In the genomic region with DNA sequence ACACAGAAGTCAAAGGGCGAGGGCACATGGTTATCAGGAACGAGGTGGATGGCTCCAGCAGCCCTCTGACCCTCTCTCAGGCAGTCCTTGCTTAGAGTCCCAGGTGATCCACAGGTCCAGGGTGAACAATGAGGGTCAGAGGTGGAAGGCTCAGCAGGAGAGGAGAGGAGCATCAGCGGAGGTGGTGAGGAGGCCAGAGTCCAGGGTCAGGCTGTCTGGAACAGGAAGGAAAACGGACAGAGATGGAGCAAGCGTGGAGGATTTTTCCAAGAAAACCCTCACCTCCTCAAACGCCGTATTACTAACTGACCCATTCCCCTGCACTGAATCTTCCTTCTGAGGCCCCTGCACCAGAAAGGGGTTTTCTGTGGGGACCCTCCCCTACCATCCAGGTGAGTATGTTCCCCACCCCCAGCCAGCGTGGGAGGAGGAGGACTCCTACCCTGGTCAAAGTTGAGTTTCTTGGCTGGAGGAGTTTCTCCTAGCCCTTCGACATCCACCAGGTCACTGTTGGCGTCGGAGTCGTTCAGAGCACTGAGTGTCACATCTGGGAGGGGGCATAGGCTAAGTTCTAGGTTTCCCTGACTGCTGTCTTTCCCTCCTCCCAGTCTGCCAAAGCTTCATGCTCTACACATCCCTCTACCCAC, we compare ENCODE assay signal across 19 mouse cellular contexts. TPM values are rescaled to one million over a fixed set of nuclear protein-coding genes. Genes with fewer than 3 reads are reported as not detected.
DNase-seq lines count a peak whose midpoint lies in the region; ATAC-seq and TF ChIP-seq lines count a peak whose summit lies in the region.
"Had no signal": no experiment of that assay in that cellular context is flagged by ENCODE, and none has a peak within 500 bp of the region (broad histone marks: within the 10 kb centered on the region; RNA-seq: fewer than 3 reads in every experiment).

No protein-coding gene starts in this region.

- DNase-seq in forebrain, embryonic 10.5 days (ENCODE audit: extremely low spot score, low spot score): no peak
- no peak for DNase-seq in forebrain, postnatal 0 days
- DNase-seq in kidney, postnatal 14 days: peak; percentile 24
- DNase-seq in neural tube, embryonic 11.5 days (ENCODE audit: low spot score): peak; percentile 1
- DNase-seq in heart, postnatal 4 days: no peak
- DNase-seq: adrenal gland, adult 2 months; B cell, adult 2 months; gastrocnemius, postnatal 25 days; lung, adult 18-20 months; lung, postnatal 36 days; thymus, postnatal 14 days had no signal

- H3K9ac ChIP-seq in forebrain, postnatal 0 days: no peak overlapping the region
- H3K9ac ChIP-seq in kidney, embryonic 14.5 days (ENCODE audit: low read depth, low read length): no peak overlapping the region
- no peak overlapping the region for H3K9ac ChIP-seq in neural tube, embryonic 11.5 days (ENCODE audit: low read length)
- no peak overlapping the region for H3K9ac ChIP-seq in neural tube, embryonic 15.5 days (replicated peaks)
- no peak overlapping the region for H3K9ac ChIP-seq in midbrain, embryonic 13.5 days (replicated peaks)
- H3K9ac ChIP-seq: forebrain, embryonic 13.5 days; limb, embryonic 12.5 days had no signal

- 93% methylated on average over 12 of the region's 12 CpGs for WGBS in forebrain, embryonic 10.5 days
- WGBS in forebrain, postnatal 0 days: 90% methylated on average over 12 of the region's 12 CpGs
- 88% methylated on average over 12 of the region's 12 CpGs for WGBS in kidney, embryonic 14.5 days
- 92% methylated on average over 12 of the region's 12 CpGs for WGBS in neural tube, embryonic 11.5 days
- WGBS in neural tube, embryonic 15.5 days: 94% methylated on average over 12 of the region's 12 CpGs
- WGBS in midbrain, embryonic 13.5 days: 93% methylated on average over 12 of the region's 12 CpGs

- H3K36me3 ChIP-seq in forebrain, embryonic 10.5 days (replicated peaks): peaks cover 25% of the 10 kb centered on the region
- peaks cover 18% of the 10 kb centered on the region for H3K36me3 ChIP-seq in forebrain, postnatal 0 days (ENCODE audit: insufficient read depth)
- peaks cover 17% of the 10 kb centered on the region for H3K36me3 ChIP-seq in kidney, embryonic 14.5 days (ENCODE audit: control insufficient read depth, insufficient read depth, low read length)
- H3K36me3 ChIP-seq in neural tube, embryonic 11.5 days (ENCODE audit: control insufficient read depth, insufficient read depth, low read length): 0 out of 2 replicates have a peak, but pooled peaks cover 4% of the 10 kb centered on the region
- H3K36me3 ChIP-seq in neural tube, embryonic 15.5 days: peaks cover 16% of the 10 kb centered on the region
- H3K36me3 ChIP-seq in midbrain, embryonic 13.5 days: peaks cover 18% of the 10 kb centered on the region

- H3K4me3 ChIP-seq in forebrain, embryonic 10.5 days: peak overlapping the region; percentile 7; the same call in 1 of the 2 replicates
- no peak overlapping the region for H3K4me3 ChIP-seq in forebrain, postnatal 0 days (ENCODE audit: low read depth, low read length)
- no peak overlapping the region for H3K4me3 ChIP-seq in kidney, embryonic 14.5 days (ENCODE audit: low read length)
- no peak overlapping the region for H3K4me3 ChIP-seq in neural tube, embryonic 11.5 days (ENCODE audit: low read depth, low read length)
- no peak overlapping the region for H3K4me3 ChIP-seq in neural tube, embryonic 15.5 days (replicated peaks)
- H3K4me3 ChIP-seq in midbrain, embryonic 13.5 days (replicated peaks): no peak overlapping the region
- H3K4me3 ChIP-seq: forebrain, embryonic 13.5 days; limb, embryonic 12.5 days; neural tube, embryonic 13.5 days had no signal

- H3K27ac ChIP-seq in forebrain, embryonic 10.5 days: no peak overlapping the region
- H3K27ac ChIP-seq in forebrain, postnatal 0 days (ENCODE audit: low read depth, low read length): no peak overlapping the region
- no peak overlapping the region for H3K27ac ChIP-seq in kidney, embryonic 14.5 days (ENCODE audit: low read depth, low read length)
- no peak overlapping the region for H3K27ac ChIP-seq in neural tube, embryonic 11.5 days (ENCODE audit: low read depth, low read length)
- no peak overlapping the region for H3K27ac ChIP-seq in neural tube, embryonic 15.5 days (replicated peaks)
- no peak overlapping the region for H3K27ac ChIP-seq in midbrain, embryonic 13.5 days
- H3K27ac ChIP-seq: forebrain, embryonic 13.5 days; kidney, postnatal 0 days; limb, embryonic 12.5 days; neural tube, embryonic 13.5 days had no signal

- no peak for ATAC-seq in forebrain, postnatal 0 days
- ATAC-seq in kidney, embryonic 14.5 days (ENCODE audit: low FRiP score, low TSS enrichment): no peak
- ATAC-seq in neural tube, embryonic 11.5 days (ENCODE audit: insufficient read depth, low FRiP score, low TSS enrichment): no peak
- no peak for ATAC-seq in neural tube, embryonic 15.5 days (ENCODE audit: low FRiP score)
- ATAC-seq in midbrain, embryonic 13.5 days: no peak
- ATAC-seq: forebrain, embryonic 13.5 days had no signal

- H3K9me3 ChIP-seq in forebrain, embryonic 10.5 days: no peaks in the 10 kb centered on the region
- no peaks in the 10 kb centered on the region for H3K9me3 ChIP-seq in forebrain, postnatal 0 days (ENCODE audit: low read length)
- H3K9me3 ChIP-seq in kidney, embryonic 14.5 days (ENCODE audit: control insufficient read depth, low read length): no peaks in the 10 kb centered on the region
- H3K9me3 ChIP-seq in neural tube, embryonic 11.5 days (ENCODE audit: control insufficient read depth, low read length): no peaks in the 10 kb centered on the region
- H3K9me3 ChIP-seq in neural tube, embryonic 15.5 days (replicated peaks): no peaks in the 10 kb centered on the region
- no peaks in the 10 kb centered on the region for H3K9me3 ChIP-seq in midbrain, embryonic 13.5 days
- H3K9me3 ChIP-seq: forebrain, embryonic 13.5 days; limb, embryonic 12.5 days; neural tube, embryonic 13.5 days had no signal

- TF ChIP-seq CTCF in forebrain, postnatal 0 days (IDR thresholded peaks at IDR 0.05; ENCODE audit: low read depth): no peak

- H3K4me2 ChIP-seq in forebrain, postnatal 0 days (ENCODE audit: low read depth): no peak overlapping the region; the same call in 1 of the 2 replicates
- H3K4me2 ChIP-seq in kidney, embryonic 14.5 days (replicated peaks; ENCODE audit: low read depth, low read length): no peak overlapping the region
- no peak overlapping the region for H3K4me2 ChIP-seq in neural tube, embryonic 11.5 days (ENCODE audit: low read depth)
- H3K4me2 ChIP-seq in neural tube, embryonic 15.5 days: no peak overlapping the region
- no peak overlapping the region for H3K4me2 ChIP-seq in midbrain, embryonic 13.5 days (replicated peaks)
- H3K4me2 ChIP-seq: limb, embryonic 12.5 days had no signal

- H3K4me1 ChIP-seq in forebrain, embryonic 10.5 days: peaks cover 72% of the 10 kb centered on the region
- peaks cover 20% of the 10 kb centered on the region; the same call in 1 of the 2 replicates for H3K4me1 ChIP-seq in forebrain, postnatal 0 days (ENCODE audit: insufficient read depth)
- H3K4me1 ChIP-seq in kidney, embryonic 14.5 days (ENCODE audit: control insufficient read depth, insufficient read depth, low read length): peaks cover 20% of the 10 kb centered on the region
- peaks cover 16% of the 10 kb centered on the region for H3K4me1 ChIP-seq in neural tube, embryonic 11.5 days (ENCODE audit: control insufficient read depth, insufficient read depth, low read length)
- H3K4me1 ChIP-seq in neural tube, embryonic 15.5 days: peaks cover 36% of the 10 kb centered on the region
- H3K4me1 ChIP-seq in midbrain, embryonic 13.5 days (replicated peaks): peaks cover 44% of the 10 kb centered on the region

- peaks cover 18% of the 10 kb centered on the region for H3K27me3 ChIP-seq in forebrain, embryonic 10.5 days (ENCODE audit: poor library complexity, severe bottlenecking)
- H3K27me3 ChIP-seq in forebrain, postnatal 0 days (ENCODE audit: insufficient read depth, low read length): peaks cover 6% of the 10 kb centered on the region; the same call in 1 of the 2 replicates
- H3K27me3 ChIP-seq in kidney, embryonic 14.5 days (ENCODE audit: control insufficient read depth, insufficient read depth, low read length): no peaks in the 10 kb centered on the region
- H3K27me3 ChIP-seq in neural tube, embryonic 11.5 days (ENCODE audit: control insufficient read depth, insufficient read depth, low read length): peaks cover under 1% of the 10 kb centered on the region
- H3K27me3 ChIP-seq in neural tube, embryonic 15.5 days (replicated peaks): peaks cover 14% of the 10 kb centered on the region
- H3K27me3 ChIP-seq in midbrain, embryonic 13.5 days: peaks cover 7% of the 10 kb centered on the region

RNA-seq across cellular contexts. Expression of gene 0610010K14Rik, which starts 2.3 kb away (rescaled TPM):
- 227 TPM in 2 replicates for polyA plus RNA-seq in forebrain, embryonic 10.5 days (2016; fragmentation: Nextera tagmentation; extraction: Ambion mirVana)
- 48.7 and 54.1 TPM in 2 replicates for total RNA-seq in forebrain, postnatal 0 days (2014; rRNA removed)
- polyA plus RNA-seq in forebrain, postnatal 0 days (2015; fragmentation: Nextera tagmentation; extraction: Ambion mirVana): 161 and 207 TPM in 2 replicates
- polyA plus RNA-seq in kidney, embryonic 14.5 days (2014; fragmentation: Nextera tagmentation; extraction: Ambion mirVana): 180 and 243 TPM in 2 replicates
- 183 and 204 TPM in 2 replicates for polyA plus RNA-seq in neural tube, embryonic 11.5 days (2014; fragmentation: Nextera tagmentation; extraction: Ambion mirVana)
- 153 and 167 TPM in 2 replicates for polyA plus RNA-seq in neural tube, embryonic 15.5 days (2015; fragmentation: Nextera tagmentation; extraction: Ambion mirVana)
- total RNA-seq in heart, postnatal 4 days (2021): 10 to 100 TPM; 72.3 to 79.4 TPM
- 193 and 201 TPM in 2 replicates for polyA plus RNA-seq in midbrain, embryonic 13.5 days (2015; fragmentation: Nextera tagmentation; extraction: Ambion mirVana)

RNA-seq across cellular contexts. Expression of gene Gm21988, which starts 4.3 kb away (rescaled TPM):
- polyA plus RNA-seq in forebrain, embryonic 10.5 days (2016; fragmentation: Nextera tagmentation; extraction: Ambion mirVana): 7.9 and 10.1 TPM in 2 replicates
- 4.9 and 7.4 TPM in 2 replicates for total RNA-seq in forebrain, postnatal 0 days (2014; rRNA removed)
- 16.6 and 19.4 TPM in 2 replicates for polyA plus RNA-seq in forebrain, postnatal 0 days (2015; fragmentation: Nextera tagmentation; extraction: Ambion mirVana)
- 7.8 and 10.5 TPM in 2 replicates for polyA plus RNA-seq in kidney, embryonic 14.5 days (2014; fragmentation: Nextera tagmentation; extraction: Ambion mirVana)
- polyA plus RNA-seq in neural tube, embryonic 11.5 days (2014; fragmentation: Nextera tagmentation; extraction: Ambion mirVana): 10.8 and 11.5 TPM in 2 replicates
- 13.1 and 16.0 TPM in 2 replicates for polyA plus RNA-seq in neural tube, embryonic 15.5 days (2015; fragmentation: Nextera tagmentation; extraction: Ambion mirVana)
- total RNA-seq in heart, postnatal 4 days (2021): 1 to 10 TPM; 2.4 to 2.6 TPM
- polyA plus RNA-seq in midbrain, embryonic 13.5 days (2015; fragmentation: Nextera tagmentation; extraction: Ambion mirVana): 15.0 and 15.8 TPM in 2 replicates
- total RNA-seq: common myeloid progenitor, adult 5-6 weeks had no signal

RNA-seq across cellular contexts. Expression of gene Rnasek, which starts 4.3 kb away (rescaled TPM):
- polyA plus RNA-seq in forebrain, embryonic 10.5 days (2016; fragmentation: Nextera tagmentation; extraction: Ambion mirVana): 83.9 and 92.7 TPM in 2 replicates
- total RNA-seq in forebrain, postnatal 0 days (2014; rRNA removed): 24.6 and 48.0 TPM in 2 replicates
- polyA plus RNA-seq in forebrain, postnatal 0 days (2015; fragmentation: Nextera tagmentation; extraction: Ambion mirVana): 520 and 544 TPM in 2 replicates
- 149 and 173 TPM in 2 replicates for polyA plus RNA-seq in kidney, embryonic 14.5 days (2014; fragmentation: Nextera tagmentation; extraction: Ambion mirVana)
- 151 and 160 TPM in 2 replicates for polyA plus RNA-seq in neural tube, embryonic 11.5 days (2014; fragmentation: Nextera tagmentation; extraction: Ambion mirVana)
- 384 and 458 TPM in 2 replicates for polyA plus RNA-seq in neural tube, embryonic 15.5 days (2015; fragmentation: Nextera tagmentation; extraction: Ambion mirVana)
- 10 to 100 TPM; 95.8 to 96.1 TPM for total RNA-seq in heart, postnatal 4 days (2021)
- 289 and 304 TPM in 2 replicates for polyA plus RNA-seq in midbrain, embryonic 13.5 days (2015; fragmentation: Nextera tagmentation; extraction: Ambion mirVana)

RNA-seq across cellular contexts. Expression of gene Bcl6b, which starts 5.8 kb away (rescaled TPM):
- 4.5 and 4.7 TPM in 2 replicates for polyA plus RNA-seq in forebrain, embryonic 10.5 days (2016; fragmentation: Nextera tagmentation; extraction: Ambion mirVana)
- total RNA-seq in forebrain, postnatal 0 days (2014; rRNA removed): 4.2 TPM in 2 replicates
- polyA plus RNA-seq in forebrain, postnatal 0 days (2015; fragmentation: Nextera tagmentation; extraction: Ambion mirVana): 3.8 and 5.3 TPM in 2 replicates
- polyA plus RNA-seq in kidney, embryonic 14.5 days (2014; fragmentation: Nextera tagmentation; extraction: Ambion mirVana): 19.2 and 20.0 TPM in 2 replicates
- polyA plus RNA-seq in neural tube, embryonic 11.5 days (2014; fragmentation: Nextera tagmentation; extraction: Ambion mirVana): 6.2 and 7.4 TPM in 2 replicates
- 5.2 and 6.6 TPM in 2 replicates for polyA plus RNA-seq in neural tube, embryonic 15.5 days (2015; fragmentation: Nextera tagmentation; extraction: Ambion mirVana)
- 10 to 100 TPM; 47.0 to 53.6 TPM for total RNA-seq in heart, postnatal 4 days (2021)
- polyA plus RNA-seq in midbrain, embryonic 13.5 days (2015; fragmentation: Nextera tagmentation; extraction: Ambion mirVana): 3.9 and 4.3 TPM in 2 replicates

RNA-seq across cellular contexts. Expression of gene Slc16a13, which starts 14.5 kb away (rescaled TPM):
- 14.6 and 16.1 TPM in 2 replicates for polyA plus RNA-seq in forebrain, embryonic 10.5 days (2016; fragmentation: Nextera tagmentation; extraction: Ambion mirVana)
- total RNA-seq in forebrain, postnatal 0 days (2014; rRNA removed): 9.8 and 10.9 TPM in 2 replicates
- 8.2 and 9.6 TPM in 2 replicates for polyA plus RNA-seq in forebrain, postnatal 0 days (2015; fragmentation: Nextera tagmentation; extraction: Ambion mirVana)
- polyA plus RNA-seq in kidney, embryonic 14.5 days (2014; fragmentation: Nextera tagmentation; extraction: Ambion mirVana): 8.4 and 14.2 TPM in 2 replicates
- polyA plus RNA-seq in neural tube, embryonic 11.5 days (2014; fragmentation: Nextera tagmentation; extraction: Ambion mirVana): 14.3 and 16.9 TPM in 2 replicates
- 12.4 and 14.3 TPM in 2 replicates for polyA plus RNA-seq in neural tube, embryonic 15.5 days (2015; fragmentation: Nextera tagmentation; extraction: Ambion mirVana)
- 1 to 10 TPM; 6.3 to 6.5 TPM for total RNA-seq in heart, postnatal 4 days (2021)
- polyA plus RNA-seq in midbrain, embryonic 13.5 days (2015; fragmentation: Nextera tagmentation; extraction: Ambion mirVana): 17.7 and 18.7 TPM in 2 replicates

Comparison
In these comparisons a context has a peak if more than half of its experiments do, and no peak if none do; other contexts are left out.
1. DNase-seq: peak in kidney, postnatal 14 days (single experiment) and neural tube, embryonic 11.5 days (single experiment); none in forebrain, embryonic 10.5 days (single experiment), forebrain, postnatal 0 days (single experiment) and heart, postnatal 4 days (single experiment).